Mouse (Mus musculus) intestine, embryonic 16.5 days (tissue): Measurements from ENCODE around the gene Galnt7. TPM values are rescaled to one million over a fixed set of nuclear protein-coding genes. Genes with fewer than 3 reads are reported as not detected.
A peak's percentile ranks its signal among the peaks of the same experiment; 100 is the strongest.

Source experiments
- ATAC-seq: fragments of 200-750 bp; cut with Nextera tagmentation; 2 replicates; pipeline ENCODE4 v1.8.0; 2017; ENCODE audit warnings: moderate TSS enrichment, moderate library complexity
- H3K27ac ChIP-seq: fragments of 300-500 bp; sonication (generic); 2 replicates; pipeline ENCODE4 v1.5.1; 2014; ENCODE audit warnings: mild to moderate bottlenecking, low read length
- H3K27me3 ChIP-seq: fragments of 300-500 bp; sonication (generic); replicated peaks from 2 replicates; pipeline ENCODE4 v1.6.1; 2014; ENCODE audit warnings: low read length, control low read depth, mixed read lengths; ENCODE audit not compliant: control insufficient read depth, insufficient read depth
- H3K36me3 ChIP-seq: fragments of 300-500 bp; sonication (generic); 2 replicates; pipeline ENCODE4 v1.6.1; 2014; ENCODE audit warnings: low read length, control low read depth; ENCODE audit not compliant: control insufficient read depth, insufficient read depth
- H3K4me1 ChIP-seq: fragments of 300-500 bp; sonication (generic); 2 replicates; pipeline ENCODE4 v1.6.1; 2014; ENCODE audit warnings: low read length, control low read depth, mixed read lengths; ENCODE audit not compliant: control insufficient read depth, insufficient read depth
- H3K4me2 ChIP-seq: fragments of 300-500 bp; sonication (generic); 2 replicates; pipeline ENCODE4 v1.6.1; 2014; ENCODE audit warnings: low read depth, low read length, control low read depth
- H3K4me3 ChIP-seq: fragments of 300-500 bp; sonication (generic); 2 replicates; pipeline ENCODE4 v1.5.1; 2014; ENCODE audit warnings: mild to moderate bottlenecking, low read length
- H3K9ac ChIP-seq: fragments of 300-500 bp; sonication (generic); 2 replicates; pipeline ENCODE4 v1.6.1; 2014; ENCODE audit warnings: low read depth, low read length
- H3K9me3 ChIP-seq: fragments of 300-500 bp; sonication (generic); 2 replicates; pipeline ENCODE4 v1.6.1; 2016; ENCODE audit warnings: low read length, control low read depth; ENCODE audit not compliant: control insufficient read depth
- WGBS: fragments of 180-500 bp; shearing (Covaris S2); extraction: QIAGEN DNeasy Blood & Tissue Kit; methylation state at CpG from one replicate; pipeline ENCODE4 v1.1.7; 2014; 5-methylcytosine and 5-hydroxymethylcytosine counted together
- polyA plus RNA-seq: library from polyadenylated mRNA; unstranded; fragments of >200 nt; fragmentation: Nextera tagmentation; extraction: Ambion mirVana; gene quantifications from 2 replicates; pipeline ENCODE4 v1.2.1, GENCODE M21; 2015

The Galnt7 gene
- polyA plus RNA-seq, 1 experiment from 2014 or later: 33.5 TPM

- no peak overlapping the region for H3K4me3 ChIP-seq
- ATAC-seq: no peak
- H3K9me3 ChIP-seq: no peaks in the 10 kb centered on the region
- 81% methylated on average over 5 of the region's 5 CpGs for WGBS
- no peak overlapping the region for H3K9ac ChIP-seq
- no peaks in the 10 kb centered on the region for H3K27me3 ChIP-seq
- no peak overlapping the region for H3K27ac ChIP-seq
- H3K36me3 ChIP-seq: 0 out of 2 replicates have a peak, but pooled peaks cover 4% of the 10 kb centered on the region
- H3K4me1 ChIP-seq: peaks cover 19% of the 10 kb centered on the region; the same call in 1 of the 2 replicates
- no peak overlapping the region for H3K4me2 ChIP-seq
Observed at GRCm38 (mm10) chr8:57577301-57577700, 75.5 kb downstream of the Galnt7 start.

DNA sequence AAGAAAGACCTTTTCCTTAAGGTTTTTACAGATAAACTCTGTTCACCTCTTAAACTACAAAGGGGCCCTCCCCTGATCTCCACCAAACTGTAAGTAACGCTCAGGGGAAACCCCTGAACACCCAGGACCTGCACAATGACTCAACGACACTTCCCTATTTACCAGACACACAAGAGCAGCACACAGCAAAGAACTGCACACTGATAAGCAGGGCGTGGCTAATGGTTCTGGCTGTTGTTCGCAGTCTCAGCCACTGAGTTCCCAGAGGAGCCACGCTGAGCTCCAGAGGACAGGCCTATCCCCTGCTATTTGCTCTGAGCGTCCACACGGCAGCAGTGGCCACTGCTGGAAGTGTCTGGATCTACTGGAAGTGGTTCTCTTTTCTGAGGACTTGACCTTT is 76.6 kb downstream of the Galnt7 start:
- no peaks in the 10 kb centered on the region for H3K36me3 ChIP-seq
- no peaks in the 10 kb centered on the region for H3K27me3 ChIP-seq
- no peaks in the 10 kb centered on the region for H3K9me3 ChIP-seq
- peaks cover 19% of the 10 kb centered on the region; the same call in 1 of the 2 replicates for H3K4me1 ChIP-seq
- H3K9ac ChIP-seq: no peak overlapping the region
- no peak overlapping the region for H3K4me3 ChIP-seq
- peak overlapping the region; percentile 57 for H3K27ac ChIP-seq
- WGBS: 32% methylated on average over 7 of the region's 7 CpGs
- peak; percentile 95 for ATAC-seq
- no peak overlapping the region for H3K4me2 ChIP-seq

- H3K27me3 ChIP-seq: no peaks in the 10 kb centered on the region
- H3K9ac ChIP-seq: no peak overlapping the region
- H3K27ac ChIP-seq: no peak overlapping the region; the same call in 1 of the 2 replicates
- H3K4me2 ChIP-seq: no peak overlapping the region
- no peak for ATAC-seq
- H3K4me3 ChIP-seq: no peak overlapping the region
- no peaks in the 10 kb centered on the region for H3K36me3 ChIP-seq
- H3K4me1 ChIP-seq: peaks cover 19% of the 10 kb centered on the region; the same call in 1 of the 2 replicates
- no peaks in the 10 kb centered on the region for H3K9me3 ChIP-seq
- WGBS: 90% methylated on average over 9 of the region's 9 CpGs
Observed at GRCm38 (mm10) chr8:57575336-57575735, 77.5 kb downstream of the Galnt7 start.

GRCm38 (mm10) chr8:57574398-57574797 is 78.4 kb downstream of the Galnt7 start:
- H3K4me3 ChIP-seq: no peak overlapping the region
- no peak overlapping the region for H3K4me2 ChIP-seq
- no peaks in the 10 kb centered on the region for H3K9me3 ChIP-seq
- H3K4me1 ChIP-seq: peaks cover 16% of the 10 kb centered on the region
- no peak overlapping the region for H3K9ac ChIP-seq
- H3K27ac ChIP-seq: no peak overlapping the region
- ATAC-seq: 0 out of 2 replicates have a peak, but pooled peaks have one; percentile 21
- H3K27me3 ChIP-seq: no peaks in the 10 kb centered on the region
- 14% methylated on average over 7 of the region's 7 CpGs for WGBS
- no peaks in the 10 kb centered on the region for H3K36me3 ChIP-seq

DNA sequence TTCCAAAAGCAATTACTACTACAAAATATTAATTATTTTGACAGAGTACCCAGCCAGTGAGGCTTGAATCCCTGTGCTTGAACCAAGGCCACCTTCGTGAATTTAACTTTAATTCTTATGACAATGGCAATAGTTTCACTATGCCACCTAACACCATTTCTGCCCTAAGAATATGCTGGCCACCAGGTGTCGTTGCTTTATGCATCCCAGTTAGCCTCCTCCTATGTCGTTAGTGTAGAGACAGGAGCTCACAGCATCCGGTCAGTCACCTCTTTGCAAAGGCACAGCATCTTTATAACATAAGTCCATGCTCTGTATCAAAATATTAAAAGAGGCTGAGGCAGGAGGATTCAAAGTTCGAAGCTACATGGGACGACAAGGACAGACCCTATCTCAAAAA is 79.0 kb downstream of the Galnt7 start:
- ATAC-seq: no peak
- Histone ChIP-seq H3K27ac (no peak overlapping the region), H3K4me1 (peaks cover 12% of the 10 kb centered on the region), H3K27me3 (no peaks in the 10 kb centered on the region), H3K9me3 (no peaks in the 10 kb centered on the region), H3K36me3 (no peaks in the 10 kb centered on the region), H3K4me3 (no peak overlapping the region), H3K9ac (no peak overlapping the region), H3K4me2 (no peak overlapping the region)
- WGBS: 77% methylated on average over 6 of the region's 6 CpGs

DNA sequence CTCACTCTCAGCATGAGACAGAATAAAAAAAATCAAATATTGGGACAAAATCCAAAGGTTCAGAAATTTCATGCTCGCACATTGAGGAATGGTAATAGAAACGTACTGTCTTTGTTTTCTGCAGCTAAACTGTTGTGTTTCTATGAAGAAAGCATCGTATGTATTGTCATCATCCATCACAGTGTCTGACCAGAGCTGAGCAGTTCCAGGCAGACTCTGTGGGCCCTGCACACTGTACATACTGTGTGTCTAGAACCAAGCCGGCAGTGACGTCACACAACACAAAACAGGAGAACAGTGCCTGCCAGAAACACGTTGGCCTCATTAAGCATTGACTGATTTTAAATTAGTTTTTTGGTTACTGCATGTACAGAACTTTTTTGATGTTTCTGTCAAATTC is 82.9 kb downstream of the Galnt7 start:
- Histone ChIP-seq H3K36me3 (no peaks in the 10 kb centered on the region), H3K4me1 (no peaks in the 10 kb centered on the region; the same call in 1 of the 2 replicates), H3K27me3 (no peaks in the 10 kb centered on the region), H3K4me2 (no peak overlapping the region), H3K27ac (no peak overlapping the region), H3K9me3 (no peaks in the 10 kb centered on the region), H3K4me3 (no peak overlapping the region), H3K9ac (no peak overlapping the region)
- WGBS: 70% methylated on average over 6 of the region's 6 CpGs
- ATAC-seq: no peak

DNA sequence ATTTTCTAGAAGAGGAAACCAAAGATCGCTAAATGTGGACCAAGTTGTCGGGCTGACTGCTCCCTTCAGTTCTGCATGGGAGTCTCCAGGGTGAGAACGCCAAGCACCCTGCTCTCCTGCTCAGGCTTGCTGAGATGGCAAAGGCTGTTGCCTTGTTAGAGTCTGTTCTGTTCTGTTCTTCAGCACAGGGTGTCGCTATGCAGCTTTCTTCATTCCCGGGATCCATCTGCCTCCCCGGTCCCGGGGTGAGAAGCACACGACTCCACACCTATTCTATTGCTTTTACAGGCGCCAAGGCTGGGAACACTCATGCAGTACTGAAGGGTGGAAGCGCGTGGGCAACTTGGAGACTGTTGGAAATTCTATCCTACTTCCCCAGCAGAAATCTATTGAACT is 83.4 kb downstream of the Galnt7 start:
- peak; percentile 64 for ATAC-seq
- no peak overlapping the region for H3K4me2 ChIP-seq
- no peak overlapping the region for H3K9ac ChIP-seq
- no peak overlapping the region for H3K27ac ChIP-seq
- 47% methylated on average over 11 of the region's 11 CpGs for WGBS
- H3K36me3 ChIP-seq: no peaks in the 10 kb centered on the region
- no peaks in the 10 kb centered on the region; the same call in 1 of the 2 replicates for H3K4me1 ChIP-seq
- no peaks in the 10 kb centered on the region for H3K9me3 ChIP-seq
- no peaks in the 10 kb centered on the region for H3K27me3 ChIP-seq
- H3K4me3 ChIP-seq: no peak overlapping the region

GRCm38 (mm10) chr8:57568633-57569399 is 84.0 kb downstream of the Galnt7 start:
- H3K9ac ChIP-seq: no peak overlapping the region
- no peaks in the 10 kb centered on the region for H3K36me3 ChIP-seq
- no peaks in the 10 kb centered on the region for H3K9me3 ChIP-seq
- 83% methylated on average over 18 of the region's 18 CpGs for WGBS
- H3K4me3 ChIP-seq: no peak overlapping the region
- no peak for ATAC-seq
- no peaks in the 10 kb centered on the region; the same call in 1 of the 2 replicates for H3K4me1 ChIP-seq
- H3K27ac ChIP-seq: no peak overlapping the region
- no peaks in the 10 kb centered on the region for H3K27me3 ChIP-seq
- no peak overlapping the region for H3K4me2 ChIP-seq

DNA sequence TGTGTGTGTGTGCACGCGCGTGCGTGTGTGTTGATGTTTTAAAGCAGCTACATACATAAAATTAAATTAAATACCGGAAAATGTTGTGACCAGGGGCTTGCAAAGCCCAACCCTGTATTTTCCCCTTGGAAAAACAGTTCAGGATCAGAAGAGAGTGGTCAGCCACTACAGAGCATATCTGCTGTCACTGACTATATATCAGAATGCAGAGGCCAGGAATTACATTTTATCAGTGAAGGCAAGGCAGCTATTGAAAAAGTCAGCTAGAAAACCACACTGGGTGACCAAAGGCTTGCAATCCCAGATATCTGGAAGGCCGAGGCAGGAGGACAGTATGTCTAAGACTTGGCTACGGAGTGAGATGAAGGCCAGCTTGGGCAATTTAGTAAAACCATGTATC is 84.8 kb downstream of the Galnt7 start:
- ATAC-seq: no peak

More for the DNA sequence above, 84.8 kb downstream of the Galnt7 start:
- H3K4me2 ChIP-seq: no peak overlapping the region
- H3K9me3 ChIP-seq: no peaks in the 10 kb centered on the region
- H3K36me3 ChIP-seq: no peaks in the 10 kb centered on the region
- H3K9ac ChIP-seq: no peak overlapping the region
- no peaks in the 10 kb centered on the region for H3K27me3 ChIP-seq
- no peak overlapping the region for H3K27ac ChIP-seq
- H3K4me3 ChIP-seq: no peak overlapping the region
- no peaks in the 10 kb centered on the region; the same call in 1 of the 2 replicates for H3K4me1 ChIP-seq
- WGBS: 89% methylated on average over 7 of the region's 7 CpGs
